Mouse (Mus musculus) liver, embryonic 16.5 days (tissue): Measurements from ENCODE around the gene Hacd1. TPM values are rescaled to one million over a fixed set of nuclear protein-coding genes. Genes with fewer than 3 reads are reported as not detected.
A peak's percentile ranks its signal among the peaks of the same experiment; 100 is the strongest.

Experiments used
- ATAC-seq: fragments of 200-750 bp; cut with Nextera tagmentation; 2 replicates; pipeline ENCODE4 v1.8.0; 2017; ENCODE audit warnings: low read depth, mild to moderate bottlenecking, moderate number of reproducible peaks, moderate library complexity
- H3K27ac ChIP-seq: fragments of 300-500 bp; sonication (generic); 2 replicates; pipeline ENCODE4 v1.5.1; 2014; ENCODE audit warnings: mild to moderate bottlenecking, low read length
- H3K27me3 ChIP-seq: fragments of 300-500 bp; sonication (generic); 2 replicates; pipeline ENCODE4 v1.6.1; 2014; ENCODE audit warnings: low read depth, low read length, mixed read lengths; ENCODE audit not compliant: control insufficient read depth, insufficient read depth
- H3K36me3 ChIP-seq: fragments of 300-500 bp; sonication (generic); 2 replicates; pipeline ENCODE4 v1.6.1; 2014; ENCODE audit warnings: mild to moderate bottlenecking; ENCODE audit not compliant: control insufficient read depth, insufficient read depth
- H3K4me1 ChIP-seq: fragments of 300-500 bp; sonication (generic); 2 replicates; pipeline ENCODE4 v1.6.1; 2014; ENCODE audit warnings: low read depth, low read length, mixed read lengths; ENCODE audit not compliant: control insufficient read depth
- H3K4me2 ChIP-seq: fragments of 300-500 bp; sonication (generic); 2 replicates; pipeline ENCODE4 v1.6.1; 2014; ENCODE audit warnings: low read depth, low read length, mixed read lengths
- H3K4me3 ChIP-seq: fragments of 300-500 bp; sonication (generic); 2 replicates; pipeline ENCODE4 v1.5.1; 2014; ENCODE audit warnings: low read depth, mild to moderate bottlenecking, low read length
- H3K9ac ChIP-seq: fragments of 300-500 bp; sonication (generic); 2 replicates; pipeline ENCODE4 v1.6.1; 2014; ENCODE audit warnings: low read depth, low read length
- H3K9me3 ChIP-seq: fragments of 300-500 bp; sonication (generic); replicated peaks from 2 replicates; pipeline ENCODE4 v1.6.1; 2016; ENCODE audit warnings: low read length; ENCODE audit not compliant: control insufficient read depth
- WGBS: fragments of 180-500 bp; shearing (Covaris S2); extraction: QIAGEN DNeasy Blood & Tissue Kit; methylation state at CpG from one replicate; pipeline ENCODE4 v1.1.7; 2014; ENCODE audit not compliant: insufficient replicate concordance; 5-methylcytosine and 5-hydroxymethylcytosine counted together
- polyA plus RNA-seq: library from polyadenylated mRNA; unstranded; fragments of >200 nt; fragmentation: Nextera tagmentation; extraction: Ambion mirVana; gene quantifications from 2 replicates; pipeline ENCODE4 v1.2.1, GENCODE M21; 2015

Gene Hacd1
- polyA plus RNA-seq, 1 experiment from 2014 or later: 46.3 TPM

DNA sequence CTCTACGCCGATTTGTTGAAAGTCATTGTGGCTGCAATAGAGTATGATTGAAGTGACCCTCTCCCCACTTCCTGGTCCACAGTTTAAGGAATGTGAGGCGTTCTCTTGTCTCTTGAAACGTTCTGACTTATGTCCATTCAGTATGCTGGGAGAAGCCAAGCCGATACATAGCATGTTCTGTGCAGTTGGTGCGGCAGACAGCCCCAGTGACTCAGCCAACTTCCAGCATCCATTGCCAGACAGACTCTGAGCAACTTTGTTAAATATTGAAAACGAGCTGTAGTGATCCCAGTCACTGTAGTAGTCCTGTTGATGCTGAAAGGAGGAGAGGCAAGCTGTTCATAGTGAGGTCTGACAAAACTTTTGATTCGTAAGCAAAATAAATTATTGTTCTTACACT, 14.5 kb upstream of the Hacd1 start:
- H3K4me2 ChIP-seq: no peak overlapping the region
- no peak overlapping the region for H3K9ac ChIP-seq
- H3K9me3 ChIP-seq: no peaks in the 10 kb centered on the region
- no peak for ATAC-seq
- H3K27me3 ChIP-seq: no peaks in the 10 kb centered on the region
- H3K27ac ChIP-seq: no peak overlapping the region
- WGBS: 75% methylated on average over 8 of the region's 8 CpGs
- H3K4me3 ChIP-seq: no peak overlapping the region
- H3K4me1 ChIP-seq: peaks cover 13% of the 10 kb centered on the region
- no peaks in the 10 kb centered on the region for H3K36me3 ChIP-seq

DNA sequence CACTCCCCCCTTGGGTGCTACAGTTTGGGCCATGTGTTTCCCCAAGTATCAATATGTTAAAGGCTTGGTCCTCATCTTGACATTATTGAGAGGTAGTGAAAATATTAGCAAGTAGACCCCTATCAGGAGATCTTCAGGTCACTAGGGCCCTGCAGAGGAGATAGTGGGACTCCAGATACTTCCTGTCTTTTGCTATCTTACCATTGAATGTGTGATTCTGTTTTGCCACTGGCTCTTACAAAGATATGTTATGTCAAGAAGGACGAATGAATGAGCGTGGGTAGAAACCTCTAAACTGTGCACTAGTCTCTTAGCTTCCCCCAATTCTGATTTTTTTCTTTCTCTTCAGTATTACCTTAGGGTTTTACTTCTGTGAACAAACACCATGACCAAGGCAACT, 13.1 kb upstream of the Hacd1 start:
- Histone ChIP-seq H3K4me1 (peaks cover 5% of the 10 kb centered on the region), H3K9me3 (no peaks in the 10 kb centered on the region)
- WGBS: 28% methylated on average over 2 of the region's 2 CpGs

GRCm38 (mm10) chr2:14065704-14066650, 10.0 kb upstream of the Hacd1 start:
- H3K36me3 ChIP-seq: no peaks in the 10 kb centered on the region
- no peaks in the 10 kb centered on the region for H3K9me3 ChIP-seq
- no peak overlapping the region for H3K9ac ChIP-seq
- peaks cover 5% of the 10 kb centered on the region; the same call in 1 of the 2 replicates for H3K4me1 ChIP-seq
- H3K27me3 ChIP-seq: no peaks in the 10 kb centered on the region
- 49% methylated on average over 2 of the region's 2 CpGs for WGBS
- H3K27ac ChIP-seq: no peak overlapping the region
- no peak for ATAC-seq
- no peak overlapping the region for H3K4me3 ChIP-seq
- no peak overlapping the region for H3K4me2 ChIP-seq

More for the DNA sequence above, 13.1 kb upstream of the Hacd1 start:
- H3K27ac ChIP-seq: no peak overlapping the region
- ATAC-seq: no peak
- no peaks in the 10 kb centered on the region for H3K27me3 ChIP-seq
- no peak overlapping the region for H3K4me3 ChIP-seq
- no peak overlapping the region for H3K4me2 ChIP-seq
- H3K36me3 ChIP-seq: no peaks in the 10 kb centered on the region
- H3K9ac ChIP-seq: no peak overlapping the region

DNA sequence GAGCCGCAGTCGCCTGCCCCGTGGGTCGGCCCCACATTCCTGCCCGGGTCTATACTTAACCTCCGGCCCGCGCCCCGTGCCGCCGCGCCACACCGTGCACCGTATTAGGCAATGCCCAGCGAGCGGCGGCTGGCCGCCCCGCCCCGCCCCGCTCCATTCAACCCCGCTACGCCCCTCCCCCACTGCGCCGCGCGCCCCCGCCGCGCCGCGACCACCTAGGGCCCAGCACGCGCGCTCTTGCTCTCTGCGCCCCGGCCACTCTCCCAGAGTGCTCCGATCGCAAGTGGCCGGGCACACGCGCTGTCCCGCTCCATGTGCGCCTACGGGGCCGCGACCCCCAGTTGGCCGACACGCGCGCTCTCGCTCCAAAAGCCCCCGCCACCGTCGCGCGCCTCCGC, 768 bp downstream of the Hacd1 start:
- Histone ChIP-seq H3K4me1 (peaks cover 11% of the 10 kb centered on the region), H3K27ac (peak overlapping the region; percentile 71), H3K4me2 (peak overlapping the region; percentile 87), H3K9ac (peak overlapping the region; percentile 75), H3K36me3 (no peaks in the 10 kb centered on the region), H3K27me3 (no peaks in the 10 kb centered on the region), H3K9me3 (no peaks in the 10 kb centered on the region), H3K4me3 (peak overlapping the region; percentile 76)
- under 1% methylated on average over 57 of the region's 58 CpGs for WGBS
- ATAC-seq: peak; percentile 82

DNA sequence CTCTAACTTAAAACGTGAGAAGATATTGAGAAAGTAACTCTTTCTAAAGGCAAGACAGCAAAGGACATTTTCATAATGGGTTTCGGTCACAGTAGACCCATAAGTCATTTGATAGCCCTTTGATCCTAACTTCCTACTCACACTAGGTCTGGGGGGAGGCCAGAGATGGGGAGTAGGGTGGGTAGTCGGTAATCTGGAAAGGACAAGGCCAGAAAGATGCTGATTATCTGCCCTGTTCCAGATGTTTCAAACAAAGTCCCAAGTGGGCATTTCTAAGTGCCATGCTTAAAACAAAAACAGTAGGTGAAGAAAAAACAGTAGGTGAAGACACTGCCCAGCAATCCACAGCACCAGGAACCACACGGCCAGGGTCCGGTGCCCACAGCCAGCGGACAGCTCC, 1.2 kb downstream of the Hacd1 start:
- ATAC-seq: peak; percentile 24
- 5% methylated on average over 6 of the region's 6 CpGs for WGBS
- peak overlapping the region; percentile 71 for H3K27ac ChIP-seq

DNA sequence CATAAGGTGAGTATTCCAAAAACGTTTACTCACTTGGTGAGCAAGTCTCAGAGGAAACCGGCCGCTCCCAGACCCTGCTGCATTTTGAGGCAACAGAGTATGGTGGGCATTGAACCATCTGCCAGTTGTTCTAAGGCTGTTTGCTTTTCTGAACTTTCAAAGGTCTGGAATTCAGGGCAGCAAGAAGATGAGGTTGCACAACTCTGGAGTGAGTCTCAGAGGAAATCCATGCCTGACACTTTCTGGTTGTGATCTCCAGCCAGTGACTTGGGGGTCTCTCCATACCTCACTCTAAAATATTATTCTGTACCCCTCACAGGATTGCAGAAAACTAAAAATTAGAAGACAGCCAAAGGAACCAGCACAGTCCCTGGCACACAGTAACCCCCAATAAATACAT, 1.8 kb downstream of the Hacd1 start:
- no peak for ATAC-seq
- Histone ChIP-seq H3K4me3 (no peak overlapping the region), H3K36me3 (no peaks in the 10 kb centered on the region), H3K9ac (no peak overlapping the region), H3K9me3 (no peaks in the 10 kb centered on the region), H3K4me2 (no peak overlapping the region), H3K4me1 (peaks cover 11% of the 10 kb centered on the region), H3K27ac (no peak overlapping the region), H3K27me3 (no peaks in the 10 kb centered on the region)
- 62% methylated on average over 3 of the region's 3 CpGs for WGBS

More for the DNA sequence above, 1.2 kb downstream of the Hacd1 start:
- Histone ChIP-seq H3K4me1 (peaks cover 11% of the 10 kb centered on the region), H3K9me3 (no peaks in the 10 kb centered on the region), H3K4me2 (peak overlapping the region; percentile 87), H3K4me3 (peak overlapping the region; percentile 76), H3K9ac (peak overlapping the region; percentile 75), H3K36me3 (no peaks in the 10 kb centered on the region), H3K27me3 (no peaks in the 10 kb centered on the region)

- H3K36me3 ChIP-seq: no peaks in the 10 kb centered on the region
- no peaks in the 10 kb centered on the region for H3K9me3 ChIP-seq
- no peak overlapping the region for H3K4me2 ChIP-seq
- peaks cover 14% of the 10 kb centered on the region for H3K4me1 ChIP-seq
- H3K4me3 ChIP-seq: no peak overlapping the region
- H3K27me3 ChIP-seq: no peaks in the 10 kb centered on the region
- H3K27ac ChIP-seq: no peak overlapping the region
- 87% methylated on average over 3 of the region's 3 CpGs for WGBS
- no peak overlapping the region for H3K9ac ChIP-seq
- ATAC-seq: no peak
Measured at GRCm38 (mm10) chr2:14053618-14054017, 2.3 kb downstream of the Hacd1 start.

DNA sequence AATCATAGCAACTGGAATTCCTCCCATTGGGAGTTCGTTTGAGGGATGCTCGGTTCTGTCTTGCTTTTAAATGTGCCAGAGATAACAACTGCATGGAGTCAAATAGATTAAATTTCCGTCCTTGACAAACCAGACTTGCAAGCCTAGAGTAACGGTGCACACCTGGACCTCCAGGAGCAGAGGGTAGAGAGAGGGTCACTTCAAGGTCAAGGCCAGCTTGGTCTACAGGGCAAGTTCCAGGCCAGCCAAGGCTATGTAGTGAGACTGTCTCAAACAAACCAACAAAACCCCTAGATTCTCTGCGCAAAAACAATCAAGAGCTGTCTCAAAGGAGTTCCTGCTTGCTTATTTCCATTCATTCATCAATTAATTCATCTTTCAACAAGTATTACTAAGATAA, 7.1 kb downstream of the Hacd1 start:
- Histone ChIP-seq H3K4me1 (peaks cover 6% of the 10 kb centered on the region), H3K9ac (no peak overlapping the region), H3K27me3 (no peaks in the 10 kb centered on the region), H3K36me3 (no peaks in the 10 kb centered on the region), H3K9me3 (no peaks in the 10 kb centered on the region), H3K27ac (no peak overlapping the region), H3K4me2 (no peak overlapping the region), H3K4me3 (no peak overlapping the region)
- ATAC-seq: no peak
- 58% methylated on average over 5 of the region's 5 CpGs for WGBS

DNA sequence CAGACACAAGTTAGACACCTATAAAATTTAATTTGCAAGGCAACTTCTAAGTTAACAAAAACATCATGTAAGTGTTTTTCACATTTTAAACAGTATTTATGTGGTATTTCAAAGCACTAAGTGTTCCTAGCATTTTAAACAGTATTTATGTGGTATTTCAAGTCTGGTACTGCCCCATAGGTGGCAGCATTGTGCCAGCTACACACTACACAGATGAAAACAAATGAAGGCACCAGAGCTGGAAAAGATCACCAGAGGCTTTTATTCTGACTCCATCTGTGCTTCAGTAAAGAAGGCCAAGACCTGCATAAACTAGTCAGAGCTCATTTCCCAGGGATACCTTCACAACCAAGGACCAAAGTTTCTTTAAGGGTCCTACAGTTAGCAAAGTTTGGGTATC, 7.6 kb downstream of the Hacd1 start:
- Histone ChIP-seq H3K36me3 (no peaks in the 10 kb centered on the region), H3K9ac (no peak overlapping the region), H3K4me1 (peaks cover 2% of the 10 kb centered on the region; the same call in 1 of the 2 replicates), H3K9me3 (no peaks in the 10 kb centered on the region), H3K4me3 (no peak overlapping the region), H3K4me2 (no peak overlapping the region), H3K27me3 (no peaks in the 10 kb centered on the region), H3K27ac (no peak overlapping the region)
- ATAC-seq: 0 out of 2 replicates have a peak, but pooled peaks have one; percentile 37
